Mouse (Mus musculus) testis, adult 2 months (tissue): ENCODE data around the gene Tmem120b.

Experiments used
- CTCF ChIP-seq: fragments of 200-500 bp; IDR thresholded peaks from 2 replicates; pipeline ENCODE4 v1.5.1; 2012; ENCODE audit warnings: low read depth, mild to moderate bottlenecking, inconsistent platforms, low read length, moderate library complexity; ENCODE audit not compliant: control insufficient read depth, insufficient read depth, insufficient replicate concordance
- POLR2A ChIP-seq: fragments of 200-500 bp; IDR thresholded peaks from 2 replicates; pipeline ENCODE4 v1.6.1; 2012; ENCODE audit warnings: low read depth, mild to moderate bottlenecking, inconsistent platforms, low read length, moderate library complexity; ENCODE audit not compliant: control insufficient read depth

- TF ChIP-seq POLR2A (no peak), CTCF (no peak)
Measured at GRCm38 (mm10) chr5:123024965-123025573, 43.1 kb upstream of the Tmem120b start.
